Mouse (Mus musculus): ENCODE results near the gene Rbbp5.

DNA sequence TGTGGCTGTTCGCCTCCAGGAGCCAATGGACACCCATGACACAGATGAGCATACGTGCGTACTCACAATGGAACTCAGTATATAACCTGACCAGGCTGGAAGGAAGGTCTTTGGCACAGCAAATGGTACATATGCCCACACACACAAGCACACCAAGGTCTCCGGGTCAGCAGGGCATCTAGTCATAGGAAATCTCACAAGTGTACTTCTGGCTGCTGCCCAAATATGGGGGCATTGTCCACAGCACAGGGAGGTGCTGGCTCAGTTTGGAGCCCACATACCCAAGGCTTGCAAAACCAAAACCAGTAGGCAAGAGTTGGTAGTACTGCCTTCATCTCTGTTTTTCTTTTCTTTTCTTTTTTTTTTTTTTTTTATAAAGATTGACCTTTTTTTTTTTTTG lies 58.4 kb downstream of the Rbbp5 start:
- TF ChIP-seq CTCF (IDR thresholded peaks at IDR 0.05) (no peak), EP300 (IDR thresholded peaks at IDR 0.05) (no peak)
